Mouse (Mus musculus): ENCODE data around the gene Entpd6. TPM values are rescaled to one million over a fixed set of nuclear protein-coding genes. Genes with fewer than 3 reads are reported as not detected.

Gene Entpd6
- polyA plus RNA-seq (2014; fragmentation: Nextera tagmentation; extraction: Ambion mirVana): 30.7 and 31.2 TPM in 2 replicates

DNA sequence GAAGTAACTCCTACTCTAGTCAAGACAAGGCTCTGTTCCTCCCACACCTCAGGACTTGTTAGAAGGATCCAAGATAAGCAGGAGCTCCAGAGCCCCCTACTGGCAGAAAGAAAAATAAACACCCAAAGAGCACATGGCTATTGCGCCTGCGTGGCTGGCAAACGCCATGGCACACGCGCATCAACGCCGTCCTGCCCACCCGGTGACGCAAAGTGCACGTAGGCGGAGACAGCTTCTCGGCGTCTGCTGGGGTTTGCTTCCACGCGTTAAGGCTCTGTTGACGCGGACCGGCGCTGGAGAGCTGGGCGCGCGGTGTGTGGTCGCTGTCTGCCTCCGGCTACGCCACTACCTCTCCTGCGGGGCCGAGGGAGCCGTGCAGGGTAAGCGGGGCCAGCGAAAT, at the start of gene Entpd6:
TSS of gene Entpd6 (plus strand) at position 189 of the 400 bp plus-strand sequence.
- Histone ChIP-seq H3K27ac (ENCODE audit: low read depth, low read length) (no peak within 1 kb of the TSS), H3K27me3 (ENCODE audit: control insufficient read depth, insufficient read depth, low read length) (0 out of 2 replicates have a peak, but pooled peaks cover 3% of the 10 kb centered on the region), H3K4me3 (ENCODE audit: low read depth, low read length) (peak within 1 kb of the TSS; percentile 49), H3K9me3 (ENCODE audit: control insufficient read depth, low read length) (no peaks in the 10 kb centered on the region), H3K36me3 (ENCODE audit: control insufficient read depth, insufficient read depth, low read length) (no peaks in the 10 kb centered on the region), H3K4me2 (ENCODE audit: low read depth) (peak within 1 kb of the TSS; percentile 66), H3K4me1 (ENCODE audit: control insufficient read depth, insufficient read depth, low read length) (0 out of 2 replicates have a peak, but pooled peaks cover 3% of the 10 kb centered on the region), H3K9ac (ENCODE audit: low read length) (peak within 1 kb of the TSS; percentile 38)
- DNase-seq (ENCODE audit: low spot score) (peak; percentile 96), ATAC-seq (ENCODE audit: insufficient read depth, low FRiP score, low TSS enrichment) (peak; percentile 97)
- under 1% methylated on average over 30 of the region's 30 CpGs for WGBS

DNA sequence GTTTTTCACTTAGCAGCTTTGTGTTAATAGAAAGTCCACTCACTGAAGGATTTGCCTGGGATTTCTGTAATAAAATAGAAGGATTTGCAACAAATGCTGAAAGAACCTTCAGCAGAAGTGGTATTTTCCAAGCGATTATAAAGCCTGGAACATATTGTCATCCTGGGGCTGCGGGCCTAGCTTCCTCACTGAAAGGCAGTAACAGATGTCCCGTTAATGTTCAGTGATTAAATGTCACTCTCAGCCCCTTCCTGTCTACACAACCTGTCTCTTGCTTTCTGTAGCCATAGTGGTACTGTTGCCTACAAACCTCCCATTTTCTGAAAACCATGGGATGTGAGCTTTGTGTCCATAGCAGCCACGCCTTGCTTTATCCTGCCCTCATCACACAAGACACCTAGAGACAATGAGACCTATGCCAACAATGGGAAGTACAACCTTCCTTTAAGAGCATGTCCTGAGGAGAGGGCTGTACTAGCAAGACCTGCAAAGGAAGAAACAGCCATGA, 36.6 kb upstream of the Entpd6 start:
- Histone ChIP-seq H3K4me2 (ENCODE audit: low read depth) (no peak overlapping the region), H3K27me3 (ENCODE audit: control insufficient read depth, insufficient read depth, low read length) (no peaks in the 10 kb centered on the region), H3K27ac (ENCODE audit: low read depth, low read length) (no peak overlapping the region), H3K9me3 (ENCODE audit: control insufficient read depth, low read length) (no peaks in the 10 kb centered on the region), H3K36me3 (ENCODE audit: control insufficient read depth, insufficient read depth, low read length) (no peaks in the 10 kb centered on the region), H3K4me1 (ENCODE audit: control insufficient read depth, insufficient read depth, low read length) (no peaks in the 10 kb centered on the region), H3K9ac (ENCODE audit: low read length) (no peak overlapping the region), H3K4me3 (ENCODE audit: low read depth, low read length) (no peak overlapping the region)
- DNase-seq (ENCODE audit: low spot score): no peak
- no peak for ATAC-seq (ENCODE audit: insufficient read depth, low FRiP score, low TSS enrichment)
- 81% methylated on average over 4 of the region's 4 CpGs for WGBS

DNA sequence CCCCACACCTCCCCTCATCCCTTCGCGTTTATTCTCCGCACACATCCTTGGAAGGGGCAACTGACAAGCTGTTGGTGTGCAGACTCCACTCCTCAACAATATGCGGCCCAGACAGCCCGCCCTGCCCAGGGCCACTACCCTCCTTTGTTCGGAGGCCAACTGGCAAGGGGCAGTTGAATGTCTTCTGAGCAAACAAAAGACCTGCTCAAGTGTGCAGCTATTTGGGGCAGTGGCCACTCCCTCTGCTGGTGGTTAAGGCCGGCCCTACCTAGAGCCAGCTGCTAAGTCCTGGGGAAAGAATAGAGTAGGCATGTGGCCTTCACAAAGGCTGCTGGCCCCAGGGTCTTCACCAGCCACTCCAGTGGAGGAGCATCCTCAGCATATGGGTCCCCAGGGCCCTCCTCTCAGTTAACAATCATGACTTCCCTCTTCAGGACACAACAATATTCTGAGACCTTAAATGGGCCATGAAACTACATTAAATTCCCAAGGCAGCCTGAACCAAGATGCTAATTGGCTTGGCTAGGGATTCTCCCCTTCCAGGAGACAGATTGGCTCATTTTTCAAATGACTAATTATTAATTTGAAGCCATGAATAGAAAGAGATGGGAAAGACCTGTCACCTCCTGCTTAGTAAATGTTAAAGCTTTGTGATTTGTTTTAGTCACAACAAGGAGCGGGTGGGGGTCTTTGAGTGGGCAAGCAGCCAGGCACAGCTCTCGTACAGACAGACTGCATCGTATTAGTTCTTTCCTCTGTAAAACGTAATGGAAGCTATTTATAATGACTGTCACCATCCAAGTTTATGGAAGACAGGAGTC, 12.9 kb upstream of the Entpd6 start:
- DNase-seq (ENCODE audit: low spot score) (peak; percentile 75), ATAC-seq (ENCODE audit: insufficient read depth, low FRiP score, low TSS enrichment) (peak; percentile 96)
- Histone ChIP-seq H3K4me1 (ENCODE audit: control insufficient read depth, insufficient read depth, low read length) (0 out of 2 replicates have a peak, but pooled peaks cover 3% of the 10 kb centered on the region), H3K27ac (ENCODE audit: low read depth, low read length) (no peak overlapping the region), H3K4me2 (ENCODE audit: low read depth) (peak overlapping the region; percentile 2; the same call in 1 of the 2 replicates), H3K4me3 (ENCODE audit: low read depth, low read length) (no peak overlapping the region), H3K9me3 (ENCODE audit: control insufficient read depth, low read length) (no peaks in the 10 kb centered on the region), H3K27me3 (ENCODE audit: control insufficient read depth, insufficient read depth, low read length) (0 out of 2 replicates have a peak, but pooled peaks cover 4% of the 10 kb centered on the region), H3K36me3 (ENCODE audit: control insufficient read depth, insufficient read depth, low read length) (no peaks in the 10 kb centered on the region), H3K9ac (ENCODE audit: low read length) (no peak overlapping the region)
- 27% methylated on average over 11 of the region's 11 CpGs for WGBS

DNA sequence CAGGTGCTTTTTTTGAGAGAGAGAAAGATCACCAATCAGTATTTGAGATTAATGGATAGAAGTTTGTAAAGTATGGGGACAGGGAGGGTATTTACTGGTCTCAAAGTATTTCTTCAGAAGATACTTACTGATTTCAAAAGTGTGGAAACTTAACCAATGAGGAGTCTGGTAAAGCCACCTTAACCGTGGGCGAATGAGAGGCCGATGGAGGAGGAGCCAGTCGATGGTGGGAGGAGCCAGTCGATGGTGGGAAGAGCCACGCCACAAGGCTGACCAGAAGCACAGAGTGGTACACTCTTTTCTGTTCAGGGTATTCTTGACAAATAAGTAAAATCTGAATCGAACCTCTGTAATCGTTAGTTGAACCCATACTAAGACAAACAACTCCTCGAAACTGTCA, 11.0 kb upstream of the Entpd6 start:
- 74% methylated on average over 9 of the region's 9 CpGs for WGBS
- no peak overlapping the region for H3K4me2 ChIP-seq (ENCODE audit: low read depth)
- no peaks in the 10 kb centered on the region for H3K9me3 ChIP-seq (ENCODE audit: control insufficient read depth, low read length)
- H3K4me3 ChIP-seq (ENCODE audit: low read depth, low read length): no peak overlapping the region
- 0 out of 2 replicates have a peak, but pooled peaks cover 3% of the 10 kb centered on the region for H3K4me1 ChIP-seq (ENCODE audit: control insufficient read depth, insufficient read depth, low read length)
- no peak overlapping the region for H3K9ac ChIP-seq (ENCODE audit: low read length)
- no peak overlapping the region for H3K27ac ChIP-seq (ENCODE audit: low read depth, low read length)
- DNase-seq (ENCODE audit: low spot score): no peak
- no peaks in the 10 kb centered on the region for H3K36me3 ChIP-seq (ENCODE audit: control insufficient read depth, insufficient read depth, low read length)
- no peak for ATAC-seq (ENCODE audit: insufficient read depth, low FRiP score, low TSS enrichment)
- 0 out of 2 replicates have a peak, but pooled peaks cover 4% of the 10 kb centered on the region for H3K27me3 ChIP-seq (ENCODE audit: control insufficient read depth, insufficient read depth, low read length)

DNA sequence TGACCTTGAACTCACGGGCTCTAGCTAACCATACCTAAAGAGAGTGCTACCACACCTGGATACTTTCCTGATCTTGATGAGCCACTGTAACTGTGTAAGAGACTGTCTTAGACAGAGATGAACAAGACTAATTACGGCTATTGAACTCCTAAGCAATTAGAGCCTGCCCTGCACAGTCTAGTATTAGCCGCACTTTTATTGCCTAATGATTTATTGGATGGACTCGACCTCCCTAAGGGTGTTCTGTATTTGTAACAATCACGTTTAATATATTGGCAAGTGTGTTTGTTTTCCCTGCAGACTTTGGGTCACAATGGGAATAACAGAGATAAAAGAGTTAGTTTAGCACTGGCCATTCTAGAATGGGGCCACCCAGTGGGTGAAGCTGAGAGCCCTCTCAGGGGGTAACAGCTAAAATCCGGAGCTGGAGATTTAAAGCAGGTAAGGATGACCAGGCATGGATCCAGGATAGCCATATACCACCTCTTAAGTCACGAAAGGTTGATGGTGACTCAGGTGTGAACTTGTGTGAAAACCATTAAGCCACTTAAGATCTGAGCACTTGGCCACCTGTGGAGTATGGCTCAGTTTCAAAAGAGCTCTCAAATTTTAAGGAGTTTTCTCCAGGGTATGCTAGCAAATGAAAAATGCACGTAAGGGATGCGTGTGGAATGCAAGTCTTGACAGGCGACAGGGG, 8.5 kb upstream of the Entpd6 start:
- Histone ChIP-seq H3K27ac (ENCODE audit: low read depth, low read length) (no peak overlapping the region), H3K4me3 (ENCODE audit: low read depth, low read length) (no peak overlapping the region), H3K36me3 (ENCODE audit: control insufficient read depth, insufficient read depth, low read length) (no peaks in the 10 kb centered on the region), H3K4me2 (ENCODE audit: low read depth) (no peak overlapping the region), H3K4me1 (ENCODE audit: control insufficient read depth, insufficient read depth, low read length) (0 out of 2 replicates have a peak, but pooled peaks cover 3% of the 10 kb centered on the region), H3K27me3 (ENCODE audit: control insufficient read depth, insufficient read depth, low read length) (0 out of 2 replicates have a peak, but pooled peaks cover 4% of the 10 kb centered on the region), H3K9ac (ENCODE audit: low read length) (no peak overlapping the region), H3K9me3 (ENCODE audit: control insufficient read depth, low read length) (no peaks in the 10 kb centered on the region)
- WGBS: 41% methylated on average over 10 of the region's 10 CpGs
- ATAC-seq (ENCODE audit: insufficient read depth, low FRiP score, low TSS enrichment): no peak
- no peak for DNase-seq (ENCODE audit: low spot score)

DNA sequence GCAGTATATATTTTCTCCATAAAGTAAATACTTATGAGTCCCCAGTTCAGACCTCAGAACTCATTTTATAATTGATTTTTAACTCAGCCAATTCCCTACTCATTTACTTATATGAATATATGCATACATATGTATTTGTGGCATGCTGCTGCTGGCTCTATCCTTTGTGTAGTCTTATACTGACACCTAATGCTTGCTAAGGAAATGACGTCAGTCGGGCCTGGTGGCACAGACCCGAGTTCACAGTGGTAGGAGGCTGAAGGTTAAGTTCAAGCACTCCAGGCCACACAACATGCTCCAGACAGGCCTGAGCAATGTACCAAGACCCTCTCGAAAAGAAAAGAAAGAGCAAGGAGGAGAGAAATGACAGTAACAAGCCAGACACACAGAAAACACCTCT, 7.4 kb upstream of the Entpd6 start:
- H3K9ac ChIP-seq (ENCODE audit: low read length): no peak overlapping the region
- H3K4me3 ChIP-seq (ENCODE audit: low read depth, low read length): no peak overlapping the region
- no peaks in the 10 kb centered on the region for H3K4me1 ChIP-seq (ENCODE audit: control insufficient read depth, insufficient read depth, low read length)
- WGBS: 65% methylated on average over 4 of the region's 4 CpGs
- no peak overlapping the region for H3K4me2 ChIP-seq (ENCODE audit: low read depth)
- H3K9me3 ChIP-seq (ENCODE audit: control insufficient read depth, low read length): no peaks in the 10 kb centered on the region
- DNase-seq (ENCODE audit: low spot score) (peak; percentile 15), ATAC-seq (ENCODE audit: insufficient read depth, low FRiP score, low TSS enrichment) (no peak)
- 0 out of 2 replicates have a peak, but pooled peaks cover 4% of the 10 kb centered on the region for H3K27me3 ChIP-seq (ENCODE audit: control insufficient read depth, insufficient read depth, low read length)
- no peaks in the 10 kb centered on the region for H3K36me3 ChIP-seq (ENCODE audit: control insufficient read depth, insufficient read depth, low read length)
- no peak overlapping the region for H3K27ac ChIP-seq (ENCODE audit: low read depth, low read length)

DNA sequence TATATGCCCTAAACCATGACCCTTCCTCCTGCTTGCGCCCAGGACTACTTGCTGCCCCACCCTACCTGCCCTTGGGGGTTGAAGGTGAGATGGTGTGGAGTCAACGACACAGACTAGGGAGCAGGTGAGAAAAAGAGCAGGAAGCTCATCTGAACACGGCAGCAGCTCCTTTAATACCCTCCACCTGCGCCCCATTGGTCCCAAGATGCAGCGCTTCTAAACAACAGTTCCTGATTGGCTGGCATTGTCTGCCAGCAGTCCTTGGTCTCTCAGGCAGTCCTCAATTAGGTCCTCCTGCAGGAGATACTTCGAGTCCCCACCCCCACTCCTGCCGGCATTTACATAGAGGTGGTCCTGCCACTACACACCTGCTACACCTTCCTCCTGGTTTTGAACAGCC, 3.8 kb upstream of the Entpd6 start:
- 0 out of 2 replicates have a peak, but pooled peaks cover 3% of the 10 kb centered on the region for H3K4me1 ChIP-seq (ENCODE audit: control insufficient read depth, insufficient read depth, low read length)
- no peaks in the 10 kb centered on the region for H3K36me3 ChIP-seq (ENCODE audit: control insufficient read depth, insufficient read depth, low read length)
- H3K27ac ChIP-seq (ENCODE audit: low read depth, low read length): no peak overlapping the region
- H3K9ac ChIP-seq (ENCODE audit: low read length): no peak overlapping the region
- H3K9me3 ChIP-seq (ENCODE audit: control insufficient read depth, low read length): no peaks in the 10 kb centered on the region
- ATAC-seq (ENCODE audit: insufficient read depth, low FRiP score, low TSS enrichment): no peak
- 82% methylated on average over 7 of the region's 7 CpGs for WGBS
- no peak overlapping the region for H3K4me2 ChIP-seq (ENCODE audit: low read depth)
- H3K4me3 ChIP-seq (ENCODE audit: low read depth, low read length): no peak overlapping the region
- H3K27me3 ChIP-seq (ENCODE audit: control insufficient read depth, insufficient read depth, low read length): 0 out of 2 replicates have a peak, but pooled peaks cover 3% of the 10 kb centered on the region
- DNase-seq (ENCODE audit: low spot score): no peak

DNA sequence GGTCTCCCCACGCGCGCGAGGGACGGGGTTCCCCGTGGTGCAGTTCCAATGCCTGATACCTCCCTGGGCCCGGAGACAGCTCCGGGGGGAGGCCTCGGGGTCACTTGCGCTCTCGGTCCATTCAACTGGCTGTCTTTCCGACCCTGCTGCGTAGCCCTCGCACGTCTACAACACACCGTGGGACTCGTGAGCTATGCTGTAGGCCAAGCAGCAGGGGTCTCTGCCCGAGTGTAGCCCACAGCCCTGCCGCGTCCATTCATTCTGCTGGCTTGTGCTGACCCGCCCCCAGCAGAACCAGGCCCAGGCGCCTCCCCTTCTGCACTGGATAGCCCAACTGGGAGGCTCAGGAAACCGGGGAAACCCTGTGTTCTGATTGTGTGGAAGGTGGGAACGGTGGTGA, 441 bp downstream of the Entpd6 start:
- H3K36me3 ChIP-seq (ENCODE audit: control insufficient read depth, insufficient read depth, low read length): no peaks in the 10 kb centered on the region
- H3K4me2 ChIP-seq (ENCODE audit: low read depth): peak overlapping the region; percentile 66
- H3K4me3 ChIP-seq (ENCODE audit: low read depth, low read length): peak overlapping the region; percentile 49
- DNase-seq (ENCODE audit: low spot score) (no peak), ATAC-seq (ENCODE audit: insufficient read depth, low FRiP score, low TSS enrichment) (peak; percentile 78)
- 0 out of 2 replicates have a peak, but pooled peaks cover 3% of the 10 kb centered on the region for H3K27me3 ChIP-seq (ENCODE audit: control insufficient read depth, insufficient read depth, low read length)
- no peaks in the 10 kb centered on the region for H3K9me3 ChIP-seq (ENCODE audit: control insufficient read depth, low read length)
- H3K9ac ChIP-seq (ENCODE audit: low read length): peak overlapping the region; percentile 38
- H3K4me1 ChIP-seq (ENCODE audit: control insufficient read depth, insufficient read depth, low read length): 0 out of 2 replicates have a peak, but pooled peaks cover 3% of the 10 kb centered on the region
- under 1% methylated on average over 24 of the region's 24 CpGs for WGBS
- H3K27ac ChIP-seq (ENCODE audit: low read depth, low read length): no peak overlapping the region

Data from neural tube, embryonic 11.5 days (tissue).